Comparison of ENCODE assay signal across 19 mouse cellular contexts in the genomic region with DNA sequence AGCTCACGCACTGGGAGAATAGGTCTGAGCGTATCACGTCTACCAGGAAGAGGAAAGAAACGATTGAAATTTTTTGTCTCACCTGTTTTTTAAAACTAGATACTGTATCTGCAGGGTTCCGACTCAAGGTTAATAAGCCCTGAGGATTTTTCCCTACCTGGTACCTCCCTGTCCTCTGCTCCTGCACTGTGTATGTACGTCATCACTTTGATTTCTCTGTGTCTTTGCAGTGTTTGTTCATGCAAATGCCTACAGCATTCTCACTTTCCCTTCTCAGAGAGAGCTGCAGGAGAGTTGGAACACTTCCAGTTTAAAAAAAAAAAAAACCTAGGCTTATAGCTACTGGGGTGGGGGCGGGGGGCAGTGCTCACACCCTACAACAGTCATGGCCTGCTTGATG. TPM values are rescaled to one million over a fixed set of nuclear protein-coding genes. Genes with fewer than 3 reads are reported as not detected.
DNase-seq lines count a peak whose midpoint lies in the region; ATAC-seq lines count a peak whose summit lies in the region.
"Had no signal": no experiment of that assay in that cellular context is flagged by ENCODE, and none has a peak within 500 bp of the region (broad histone marks: within the 10 kb centered on the region; RNA-seq: fewer than 3 reads in every experiment).

No protein-coding gene starts in this region.

- no peak for DNase-seq in lung, postnatal 36 days
- DNase-seq in liver, embryonic 13.5 days = no peak
- no peak for DNase-seq in layer of hippocampus, adult 8-10 months (ENCODE audit: low spot score in 2 of 2)
- no peak for DNase-seq in cerebellum, adult 11-12 months
- DNase-seq: adrenal gland, postnatal 10 days; cerebellum, postnatal 25 days; embryo, embryonic 11 days; forebrain, postnatal 0 days; heart, postnatal 10 days; right cerebral cortex, postnatal 14 days had no signal

- no peaks in the 10 kb centered on the region for H3K36me3 ChIP-seq in lung, embryonic 16.5 days (ENCODE audit: control insufficient read depth, insufficient read depth, low read length)
- no peaks in the 10 kb centered on the region for H3K36me3 ChIP-seq in intestine, embryonic 15.5 days
- H3K36me3 ChIP-seq in liver, embryonic 13.5 days = no peaks in the 10 kb centered on the region
- H3K36me3 ChIP-seq in stomach, embryonic 16.5 days (ENCODE audit: control insufficient read depth, insufficient read depth, low read length) = no peaks in the 10 kb centered on the region
- H3K36me3 ChIP-seq: embryonic facial prominence, embryonic 15.5 days; kidney, embryonic 15.5 days; limb, embryonic 15.5 days; neural tube, embryonic 15.5 days had no signal

- no peaks in the 10 kb centered on the region for H3K27me3 ChIP-seq in lung, embryonic 16.5 days (ENCODE audit: control insufficient read depth, insufficient read depth, low read depth, low read length)
- no peaks in the 10 kb centered on the region for H3K27me3 ChIP-seq in intestine, embryonic 15.5 days (replicated peaks)
- H3K27me3 ChIP-seq in liver, embryonic 13.5 days = no peaks in the 10 kb centered on the region
- no peaks in the 10 kb centered on the region for H3K27me3 ChIP-seq in stomach, embryonic 16.5 days (ENCODE audit: control insufficient read depth, insufficient read depth, low read length)
- H3K27me3 ChIP-seq: embryonic facial prominence, embryonic 15.5 days; kidney, embryonic 15.5 days; limb, embryonic 15.5 days; neural tube, embryonic 15.5 days had no signal

- peak overlapping the region; percentile 68 for H3K27ac ChIP-seq in lung, embryonic 16.5 days (ENCODE audit: low read length)
- H3K27ac ChIP-seq in intestine, embryonic 15.5 days = peak overlapping the region; percentile 34; the same call in 1 of the 2 replicates
- H3K27ac ChIP-seq in liver, embryonic 13.5 days = peak overlapping the region; percentile 75
- peak overlapping the region; percentile 88 for H3K27ac ChIP-seq in stomach, embryonic 16.5 days (ENCODE audit: low read length)
- H3K27ac ChIP-seq: embryonic facial prominence, embryonic 15.5 days; limb, embryonic 15.5 days; neural tube, embryonic 15.5 days had no signal

- peaks cover 25% of the 10 kb centered on the region for H3K4me1 ChIP-seq in lung, embryonic 16.5 days (replicated peaks; ENCODE audit: control insufficient read depth, insufficient read depth, low read length)
- H3K4me1 ChIP-seq in intestine, embryonic 15.5 days (replicated peaks) = peaks cover 28% of the 10 kb centered on the region
- peaks cover 52% of the 10 kb centered on the region for H3K4me1 ChIP-seq in liver, embryonic 13.5 days (replicated peaks)
- 0 out of 2 replicates have a peak, but pooled peaks cover 5% of the 10 kb centered on the region for H3K4me1 ChIP-seq in stomach, embryonic 16.5 days (ENCODE audit: control insufficient read depth, insufficient read depth, low read length)
- H3K4me1 ChIP-seq: neural tube, embryonic 15.5 days had no signal

- peak overlapping the region; percentile 6; the same call in 1 of the 2 replicates for H3K4me2 ChIP-seq in lung, embryonic 16.5 days (ENCODE audit: low read depth, low read length)
- H3K4me2 ChIP-seq in intestine, embryonic 15.5 days (replicated peaks) = no peak overlapping the region
- H3K4me2 ChIP-seq in liver, embryonic 13.5 days = 0 out of 2 replicates have a peak overlapping the region, but pooled peaks have one; percentile 12
- H3K4me2 ChIP-seq in stomach, embryonic 16.5 days (ENCODE audit: low read depth, low read length) = no peak overlapping the region
- H3K4me2 ChIP-seq: embryonic facial prominence, embryonic 15.5 days; heart, embryonic 11.5 days; kidney, embryonic 15.5 days; limb, embryonic 15.5 days; neural tube, embryonic 15.5 days had no signal

- no peak overlapping the region for H3K9ac ChIP-seq in lung, embryonic 16.5 days (ENCODE audit: low read length)
- no peak overlapping the region for H3K9ac ChIP-seq in intestine, embryonic 15.5 days
- no peak overlapping the region for H3K9ac ChIP-seq in liver, embryonic 13.5 days
- H3K9ac ChIP-seq in stomach, embryonic 16.5 days (ENCODE audit: low read length) = no peak overlapping the region
- H3K9ac ChIP-seq: embryonic facial prominence, embryonic 15.5 days; forebrain, postnatal 0 days; kidney, embryonic 15.5 days; limb, embryonic 15.5 days; neural tube, embryonic 15.5 days had no signal

- no peaks in the 10 kb centered on the region for H3K9me3 ChIP-seq in lung, embryonic 16.5 days (ENCODE audit: control insufficient read depth, low read length)
- H3K9me3 ChIP-seq in intestine, embryonic 15.5 days = no peaks in the 10 kb centered on the region
- H3K9me3 ChIP-seq in liver, embryonic 13.5 days (replicated peaks) = no peaks in the 10 kb centered on the region
- H3K9me3 ChIP-seq in stomach, embryonic 16.5 days (replicated peaks; ENCODE audit: control insufficient read depth, low read length) = no peaks in the 10 kb centered on the region
- H3K9me3 ChIP-seq: embryonic facial prominence, embryonic 15.5 days; kidney, embryonic 15.5 days; limb, embryonic 15.5 days; neural tube, embryonic 15.5 days had no signal

- WGBS in lung, embryonic 16.5 days = 56% methylated on average over 7 of the region's 7 CpGs
- 66% methylated on average over 7 of the region's 7 CpGs for whole genome bisulfite sequencing in intestine, embryonic 15.5 days
- 71% methylated on average over 7 of the region's 7 CpGs for whole genome bisulfite sequencing in liver, embryonic 13.5 days (ENCODE audit: insufficient replicate concordance)
- WGBS in stomach, embryonic 16.5 days = 68% methylated on average over 7 of the region's 7 CpGs

- H3K4me3 ChIP-seq in lung, embryonic 16.5 days (ENCODE audit: low read length) = no peak overlapping the region
- H3K4me3 ChIP-seq in intestine, embryonic 15.5 days (replicated peaks) = no peak overlapping the region
- H3K4me3 ChIP-seq in liver, embryonic 13.5 days (replicated peaks) = no peak overlapping the region
- H3K4me3 ChIP-seq in stomach, embryonic 16.5 days (replicated peaks; ENCODE audit: low read length) = no peak overlapping the region
- H3K4me3 ChIP-seq: embryonic facial prominence, embryonic 15.5 days; kidney, embryonic 15.5 days; limb, embryonic 15.5 days; neural tube, embryonic 15.5 days had no signal

- ATAC-seq in lung, embryonic 16.5 days (ENCODE audit: low read depth) = no peak
- peak; percentile 44 for ATAC-seq in intestine, embryonic 15.5 days
- no peak for ATAC-seq in liver, embryonic 13.5 days (ENCODE audit: low read depth)
- peak; percentile 21; the same call in 1 of the 2 replicates for ATAC-seq in stomach, embryonic 16.5 days (ENCODE audit: insufficient read depth, low FRiP score)
- ATAC-seq: forebrain, postnatal 0 days; midbrain, embryonic 16.5 days had no signal

RNA-seq across cellular contexts. Expression of gene Vegfa, which starts 59.8 kb away (rescaled TPM):
- 4.5 and 5.7 TPM in 2 replicates for polyA plus RNA-seq in lung, embryonic 16.5 days (2015; fragmentation: Nextera tagmentation; extraction: Ambion mirVana)
- polyA plus RNA-seq in intestine, embryonic 15.5 days (2015; fragmentation: Nextera tagmentation; extraction: Ambion mirVana) = 3.6 and 4.7 TPM in 2 replicates
- polyA plus RNA-seq in liver, embryonic 13.5 days (2015; fragmentation: Nextera tagmentation; extraction: Ambion mirVana) = 1.2 and 1.3 TPM in 2 replicates
- polyA plus RNA-seq in stomach, embryonic 16.5 days (2015; fragmentation: Nextera tagmentation; extraction: Ambion mirVana) = 3.6 and 3.9 TPM in 2 replicates
- 100 to 1,000 TPM in 1 of 4 experiments, 10 to 100 TPM in 3; 63.6 to 104 (median 78.2) TPM for total RNA-seq in layer of hippocampus, adult 8-10 months (2022)

Comparison
In these comparisons a context has a peak if more than half of its experiments do, and no peak if none do; other contexts are left out.
1. ATAC-seq: peak in intestine, embryonic 15.5 days (single experiment) and stomach, embryonic 16.5 days (single experiment); none in lung, embryonic 16.5 days (single experiment) and liver, embryonic 13.5 days (single experiment).
2. H3K27ac ChIP-seq: peak in every context shown above with its lines; median percentile 88 in stomach, embryonic 16.5 days; 75 in liver, embryonic 13.5 days; 68 in lung, embryonic 16.5 days; 34 in intestine, embryonic 15.5 days.
3. H3K4me2 ChIP-seq: peak in lung, embryonic 16.5 days (single experiment) and liver, embryonic 13.5 days (single experiment); none in intestine, embryonic 15.5 days (single experiment) and stomach, embryonic 16.5 days (single experiment).